Mouse (Mus musculus) embryonic facial prominence, embryonic 11.5 days (tissue): Measurements from ENCODE around the gene Cope. TPM values are rescaled to one million over a fixed set of nuclear protein-coding genes. Genes with fewer than 3 reads are reported as not detected.

ENCODE experiments used
- ATAC-seq: fragments of 200-750 bp; cut with Nextera tagmentation; replicated peaks from 2 replicates; pipeline ENCODE4 v1.8.0; 2017; ENCODE audit warnings: low read depth; ENCODE audit not compliant: insufficient number of reproducible peaks, low FRiP score, low TSS enrichment
- DNase-seq: peaks from one replicate; pipeline ENCODE4 v3.0.0-alpha.2; 2015; ENCODE audit warnings: low spot score
- H3K27ac ChIP-seq: fragments of 300-500 bp; sonication (generic); replicated peaks from 2 replicates; pipeline ENCODE4 v1.5.1; 2014; ENCODE audit warnings: mild to moderate bottlenecking, low read depth, low read length, control low read depth
- H3K27me3 ChIP-seq: fragments of 300-500 bp; sonication (generic); 2 replicates; pipeline ENCODE4 v1.6.1; 2014; ENCODE audit warnings: mild to moderate bottlenecking, low read length, moderate library complexity, mixed read lengths; ENCODE audit not compliant: control insufficient read depth, insufficient read depth
- H3K36me3 ChIP-seq: fragments of 300-500 bp; sonication (generic); replicated peaks from 2 replicates; pipeline ENCODE4 v1.6.1; 2014; ENCODE audit warnings: low read depth, mild to moderate bottlenecking, low read length, moderate library complexity, mixed read lengths; ENCODE audit not compliant: control insufficient read depth, insufficient read depth
- H3K4me1 ChIP-seq: fragments of 300-500 bp; sonication (generic); 2 replicates; pipeline ENCODE4 v1.6.1; 2014; ENCODE audit warnings: low read length, mixed read lengths; ENCODE audit not compliant: control insufficient read depth, insufficient read depth
- H3K4me2 ChIP-seq: fragments of 300-500 bp; sonication (generic); 2 replicates; pipeline ENCODE4 v1.6.1; 2014; ENCODE audit warnings: low read depth, mild to moderate bottlenecking, control low read depth, low read length, moderate library complexity
- H3K4me3 ChIP-seq: fragments of 300-500 bp; sonication (generic); 2 replicates; pipeline ENCODE4 v1.5.1; 2014; ENCODE audit warnings: low read depth, low read length, control low read depth
- H3K9ac ChIP-seq: fragments of 300-500 bp; sonication (generic); replicated peaks from 2 replicates; pipeline ENCODE4 v1.6.1; 2014; ENCODE audit warnings: mild to moderate bottlenecking, control low read depth, low read length
- H3K9me3 ChIP-seq: fragments of 300-500 bp; sonication (generic); replicated peaks from 2 replicates; pipeline ENCODE4 v1.6.1; 2016; ENCODE audit warnings: mild to moderate bottlenecking, low read length, inconsistent platforms, mixed read lengths; ENCODE audit not compliant: control insufficient read depth
- WGBS: fragments of 180-500 bp; shearing (Covaris S2); extraction: QIAGEN DNeasy Blood & Tissue Kit; methylation state at CpG from one replicate; pipeline ENCODE4 v1.1.7; 2014; 5-methylcytosine and 5-hydroxymethylcytosine counted together
- polyA plus RNA-seq: library from polyadenylated mRNA; unstranded; fragments of >200 nt; fragmentation: Nextera tagmentation; extraction: Ambion mirVana; gene quantifications from 2 replicates; pipeline ENCODE4 v1.2.1, GENCODE M21; 2014

Cope gene
- polyA plus RNA-seq, 1 experiment from 2014 or later = 220 TPM

GRCm38 (mm10) chr8:70272949-70273348, 29.4 kb upstream of the Cope start:
- H3K4me1 ChIP-seq = no peaks in the 10 kb centered on the region
- H3K9me3 ChIP-seq = no peaks in the 10 kb centered on the region
- H3K27ac ChIP-seq = no peak overlapping the region
- peak; percentile 47; the same call in 1 of the 2 replicates for ATAC-seq
- H3K4me2 ChIP-seq = no peak overlapping the region
- no peak overlapping the region for H3K9ac ChIP-seq
- H3K27me3 ChIP-seq = no peaks in the 10 kb centered on the region
- no peak for DNase-seq
- no peaks in the 10 kb centered on the region for H3K36me3 ChIP-seq
- 48% methylated on average over 3 of the region's 3 CpGs for WGBS
- no peak overlapping the region for H3K4me3 ChIP-seq

- Histone ChIP-seq H3K9ac (no peak overlapping the region), H3K27ac (no peak overlapping the region), H3K27me3 (no peaks in the 10 kb centered on the region), H3K4me3 (no peak overlapping the region), H3K4me1 (no peaks in the 10 kb centered on the region), H3K36me3 (no peaks in the 10 kb centered on the region), H3K4me2 (no peak overlapping the region), H3K9me3 (no peaks in the 10 kb centered on the region)
- DNase-seq (no peak), ATAC-seq (no peak)
Observed at GRCm38 (mm10) chr8:70274350-70274749, 28.0 kb upstream of the Cope start.

GRCm38 (mm10) chr8:70276476-70276875, 25.8 kb upstream of the Cope start:
- WGBS = 80% methylated on average over 3 of the region's 3 CpGs
- Histone ChIP-seq H3K4me3 (no peak overlapping the region), H3K9ac (no peak overlapping the region), H3K36me3 (no peaks in the 10 kb centered on the region), H3K27me3 (no peaks in the 10 kb centered on the region), H3K4me1 (no peaks in the 10 kb centered on the region), H3K9me3 (no peaks in the 10 kb centered on the region), H3K27ac (no peak overlapping the region), H3K4me2 (no peak overlapping the region)
- DNase-seq (no peak), ATAC-seq (no peak)

GRCm38 (mm10) chr8:70278175-70278574, 24.1 kb upstream of the Cope start:
- DNase-seq (no peak), ATAC-seq (no peak)
- Histone ChIP-seq H3K9me3 (no peaks in the 10 kb centered on the region), H3K27me3 (no peaks in the 10 kb centered on the region), H3K36me3 (no peaks in the 10 kb centered on the region), H3K4me1 (no peaks in the 10 kb centered on the region), H3K9ac (no peak overlapping the region), H3K27ac (no peak overlapping the region), H3K4me2 (no peak overlapping the region), H3K4me3 (no peak overlapping the region)
- WGBS = 72% methylated on average over 15 of the region's 15 CpGs

GRCm38 (mm10) chr8:70279266-70279665, 23.1 kb upstream of the Cope start:
- Histone ChIP-seq H3K9ac (0 out of 2 replicates have a peak overlapping the region, but pooled peaks have one; percentile 32), H3K27me3 (no peaks in the 10 kb centered on the region), H3K36me3 (no peaks in the 10 kb centered on the region), H3K4me2 (no peak overlapping the region), H3K9me3 (no peaks in the 10 kb centered on the region), H3K27ac (0 out of 2 replicates have a peak overlapping the region, but pooled peaks have one; percentile 2), H3K4me1 (no peaks in the 10 kb centered on the region), H3K4me3 (no peak overlapping the region)
- DNase-seq (no peak), ATAC-seq (no peak)
- 49% methylated on average over 8 of the region's 8 CpGs for WGBS

- H3K9me3 ChIP-seq = no peaks in the 10 kb centered on the region
- DNase-seq (no peak), ATAC-seq (no peak)
- H3K4me3 ChIP-seq = no peak overlapping the region
- no peak overlapping the region for H3K27ac ChIP-seq
- no peaks in the 10 kb centered on the region for H3K27me3 ChIP-seq
- no peaks in the 10 kb centered on the region for H3K4me1 ChIP-seq
- 61% methylated on average over 3 of the region's 3 CpGs for WGBS
- no peak overlapping the region for H3K9ac ChIP-seq
- H3K4me2 ChIP-seq = no peak overlapping the region
- H3K36me3 ChIP-seq = peaks cover 13% of the 10 kb centered on the region
Observed at GRCm38 (mm10) chr8:70281001-70281400, 21.3 kb upstream of the Cope start.

- Histone ChIP-seq H3K27ac (peak within 1 kb of the TSS; percentile 64), H3K9ac (peak within 1 kb of the TSS; percentile 99), H3K27me3 (no peaks in the 10 kb centered on the region), H3K4me2 (peak within 1 kb of the TSS; percentile 74), H3K36me3 (peaks cover 22% of the 10 kb centered on the region), H3K4me1 (no peaks in the 10 kb centered on the region), H3K9me3 (no peaks in the 10 kb centered on the region), H3K4me3 (peak within 1 kb of the TSS; percentile 84)
- ATAC-seq = peak; percentile 89
- DNase-seq = peak; percentile 93
- WGBS = under 1% methylated on average over 35 of the region's 36 CpGs
Observed at GRCm38 (mm10) chr8:70282603-70283135, 19.6 kb upstream of the Cope start, which contains the start of gene Homer3. Gene Homer3, plus strand, starts transcription at chr8:70282827.

GRCm38 (mm10) chr8:70283136-70284077, 18.9 kb upstream of the Cope start:
- ATAC-seq (peak; percentile 56), DNase-seq (peak; percentile 32)
- H3K27me3 ChIP-seq = no peaks in the 10 kb centered on the region
- peak overlapping the region; percentile 84 for H3K4me3 ChIP-seq
- peak overlapping the region; percentile 64 for H3K27ac ChIP-seq
- WGBS = under 1% methylated on average over 55 of the region's 55 CpGs
- H3K4me1 ChIP-seq = no peaks in the 10 kb centered on the region
- H3K4me2 ChIP-seq = peak overlapping the region; percentile 74
- H3K9ac ChIP-seq = peak overlapping the region; percentile 99
- H3K36me3 ChIP-seq = peaks cover 26% of the 10 kb centered on the region
- H3K9me3 ChIP-seq = no peaks in the 10 kb centered on the region
